Mouse (Mus musculus): ENCODE results near the gene Vmn1r124.
"Not testable (repeated sequence)": the region's sequence is repeated elsewhere in the genome, so short reads cannot be mapped to it uniquely, and the experiment has no call there.

Gene Vmn1r124

GRCm38 (mm10) chr7:21260517-21260916 is at the start of gene Vmn1r124:
Vmn1r124 (minus strand) TSS chr7:21260617.
- DNase-seq, result not testable (repeated sequence)

GRCm38 (mm10) chr7:21301367-21301766 is 41.0 kb upstream of the Vmn1r124 start, which contains the start of gene Vmn1r126:
Vmn1r126 (minus strand) TSS chr7:21301467.
- DNase-seq, result not testable (repeated sequence)

GRCm38 (mm10) chr7:21271879-21272278 is 11.5 kb upstream of the Vmn1r124 start, which contains the start of gene Vmn1r125:
Vmn1r125 (plus strand) TSS chr7:21272179.
- not testable (repeated sequence) for DNase-seq
